Mouse (Mus musculus) liver, adult (tissue): ENCODE results near the gene Tmc6.

Source experiments
- GATA4 ChIP-seq: IDR thresholded peaks from 2 replicates; pipeline ENCODE4 v1.6.1; 2014; ENCODE audit warnings: mild to moderate bottlenecking, low read length; ENCODE audit not compliant: insufficient replicate concordance

Tmc6 gene

DNA sequence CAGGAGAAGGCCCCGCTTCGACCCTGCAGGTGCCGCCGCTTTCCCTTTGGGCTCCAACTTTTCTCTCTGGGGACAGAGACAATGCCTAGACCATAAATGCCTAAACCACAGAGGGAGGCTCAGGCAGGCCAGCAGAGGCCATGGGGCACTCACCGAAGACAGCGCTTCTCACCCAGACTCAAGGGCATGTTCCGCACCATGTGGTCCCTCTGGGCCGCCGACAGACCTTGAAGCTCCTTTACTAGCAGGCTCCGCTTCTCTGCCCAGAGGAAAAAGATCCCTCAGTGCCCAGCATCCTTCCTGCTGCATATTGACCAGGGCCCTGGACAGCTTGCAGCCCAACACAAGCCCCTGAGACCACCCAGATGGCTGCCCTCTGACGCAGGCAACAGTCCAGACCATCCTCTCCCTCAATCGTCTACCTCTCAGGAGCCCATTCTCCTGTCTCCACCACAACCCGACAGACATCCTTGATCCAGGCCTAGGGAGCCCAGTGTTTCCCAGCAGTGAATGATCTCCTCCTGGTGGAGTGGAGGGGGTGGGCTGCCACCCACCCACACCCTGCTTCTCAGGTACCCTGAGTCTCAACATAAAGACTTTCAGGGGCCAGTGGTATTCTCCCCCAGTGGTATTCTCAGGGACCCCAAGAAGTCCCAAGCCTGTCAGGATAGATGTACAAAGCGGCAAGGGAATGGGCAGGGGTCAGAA, 5.8 kb downstream of the Tmc6 start:
- TF ChIP-seq GATA4: no peak

DNA sequence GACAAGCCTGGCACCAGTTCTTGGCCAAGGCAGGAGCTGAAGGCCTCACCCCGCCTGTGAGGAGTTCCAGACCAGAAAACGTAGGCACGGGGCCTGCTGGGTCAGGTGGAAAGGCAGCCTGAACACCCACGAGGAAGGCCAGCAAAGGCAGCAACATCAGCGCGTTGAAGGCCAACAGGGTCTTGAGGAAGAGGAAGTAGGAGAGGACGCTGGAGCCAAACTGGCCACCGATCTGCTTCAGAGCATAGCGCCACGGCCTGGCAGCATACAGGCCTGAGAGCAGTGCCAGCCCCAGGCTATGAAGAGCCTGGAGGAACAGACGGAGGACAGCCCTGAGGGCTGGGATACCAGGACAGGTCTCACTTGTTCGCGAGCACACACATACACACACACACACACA, 6.5 kb downstream of the Tmc6 start:
- TF ChIP-seq GATA4: no peak

DNA sequence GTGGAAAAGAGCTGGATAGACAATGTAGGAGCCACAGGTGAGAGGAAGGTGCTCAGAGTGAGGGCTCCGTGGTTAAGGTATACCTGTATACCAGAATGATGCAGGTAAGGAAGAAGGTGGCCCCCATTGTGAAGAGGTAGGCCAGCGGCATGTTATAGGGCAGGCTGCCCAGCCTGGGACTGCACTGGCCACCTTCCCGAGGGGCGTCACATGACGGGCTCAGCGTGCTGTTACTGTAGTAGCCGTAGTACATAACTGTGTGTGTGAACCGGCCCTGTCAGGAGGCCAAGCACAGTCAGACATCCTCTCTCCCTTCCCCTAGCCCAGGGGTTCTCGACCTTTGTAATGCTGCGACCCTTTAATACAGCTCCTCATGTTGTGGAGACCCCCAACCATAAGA, 7.1 kb downstream of the Tmc6 start:
- TF ChIP-seq GATA4: no peak

- TF ChIP-seq GATA4: no peak
Measured at GRCm38 (mm10) chr11:117772352-117772751, 9.6 kb downstream of the Tmc6 start.

GRCm38 (mm10) chr11:117770407-117770806, 11.6 kb downstream of the Tmc6 start:
- no peak for TF ChIP-seq GATA4

GRCm38 (mm10) chr11:117769683-117770047, 12.3 kb downstream of the Tmc6 start:
- TF ChIP-seq GATA4: no peak

- no peak for TF ChIP-seq GATA4
Measured at GRCm38 (mm10) chr11:117768725-117769682, 13.0 kb downstream of the Tmc6 start.

- TF ChIP-seq GATA4: no peak
Measured at GRCm38 (mm10) chr11:117766275-117766674, 15.7 kb downstream of the Tmc6 start.

DNA sequence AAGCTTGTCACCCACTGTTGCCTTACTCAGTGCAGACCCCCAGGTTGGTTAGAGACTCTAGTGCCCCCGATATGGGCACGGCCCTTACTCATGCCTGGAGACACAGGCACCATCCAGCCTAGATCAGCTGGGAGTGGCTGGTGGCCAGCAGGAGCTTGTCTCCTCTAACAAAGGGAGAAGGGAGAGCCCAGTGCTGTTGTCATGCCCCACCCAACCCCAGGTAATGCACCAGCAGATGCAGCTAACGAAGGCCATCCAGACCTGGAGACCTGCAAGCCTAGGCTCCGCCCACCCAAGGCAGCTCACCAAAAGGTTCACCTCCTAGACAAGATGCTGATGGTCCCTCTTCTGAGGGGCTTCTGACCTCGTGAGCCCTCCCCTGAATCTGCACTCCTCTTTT, 16.6 kb downstream of the Tmc6 start:
- TF ChIP-seq GATA4: no peak

DNA sequence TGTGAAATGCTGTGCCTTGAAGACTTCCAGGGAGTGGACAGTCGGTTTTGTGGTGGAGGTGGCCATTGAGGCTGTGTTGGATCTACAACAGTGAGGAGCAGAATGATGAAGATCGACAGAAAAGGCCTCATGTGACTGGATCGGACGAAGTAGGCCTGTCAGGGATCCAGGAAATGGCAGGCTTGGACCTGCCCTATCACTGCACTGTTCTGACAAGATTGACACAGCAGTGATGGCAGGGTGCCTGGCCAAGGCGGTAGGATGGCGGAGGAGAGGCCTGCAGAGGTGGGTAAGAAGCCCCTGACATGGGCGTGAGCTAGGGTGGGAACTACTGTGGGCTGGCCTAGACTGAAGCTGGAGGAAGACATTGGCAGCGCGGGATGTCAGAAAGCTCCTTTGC, 17.7 kb downstream of the Tmc6 start:
- TF ChIP-seq GATA4: no peak

GRCm38 (mm10) chr11:117762246-117762645, 19.8 kb downstream of the Tmc6 start:
- TF ChIP-seq GATA4: no peak

- TF ChIP-seq GATA4: no peak
Measured at GRCm38 (mm10) chr11:117761801-117762200, 20.2 kb downstream of the Tmc6 start.

- TF ChIP-seq GATA4: no peak
Measured at GRCm38 (mm10) chr11:117760374-117761119, 21.5 kb downstream of the Tmc6 start.

DNA sequence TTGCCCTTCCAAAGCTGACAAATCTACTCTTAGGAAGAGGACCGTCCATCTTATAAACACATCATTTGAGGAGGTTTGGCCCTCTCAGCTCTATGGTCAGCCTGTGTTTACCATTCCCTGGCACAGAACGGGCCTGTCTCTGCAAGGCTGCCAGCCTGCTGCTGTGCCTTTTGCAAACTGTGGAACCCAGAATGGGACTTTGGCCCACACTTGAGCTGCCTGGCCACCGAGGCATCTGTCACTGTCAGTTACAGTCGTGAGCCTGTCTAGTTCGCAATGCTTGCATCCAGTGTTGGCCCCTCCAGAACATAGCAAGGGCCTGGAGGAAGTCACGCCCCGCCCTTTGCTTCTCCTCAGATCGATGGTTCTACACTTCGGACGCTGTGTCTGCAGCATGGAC, 22.7 kb downstream of the Tmc6 start:
- TF ChIP-seq GATA4: no peak

- TF ChIP-seq GATA4: no peak
Measured at GRCm38 (mm10) chr11:117755891-117756290, 26.1 kb downstream of the Tmc6 start.
